Mouse (Mus musculus) testis, postnatal 10 days (tissue): ENCODE measurements around the gene Ptprm.

ENCODE experiments used
- DNase-seq: peaks from one replicate; pipeline ENCODE4 v3.0.0; 2021; ENCODE audit warnings: low spot score

Gene Ptprm

GRCm38 (mm10) chr17:66712456-66713205 lies 641.6 kb downstream of the Ptprm start:
- DNase-seq = no peak

DNA sequence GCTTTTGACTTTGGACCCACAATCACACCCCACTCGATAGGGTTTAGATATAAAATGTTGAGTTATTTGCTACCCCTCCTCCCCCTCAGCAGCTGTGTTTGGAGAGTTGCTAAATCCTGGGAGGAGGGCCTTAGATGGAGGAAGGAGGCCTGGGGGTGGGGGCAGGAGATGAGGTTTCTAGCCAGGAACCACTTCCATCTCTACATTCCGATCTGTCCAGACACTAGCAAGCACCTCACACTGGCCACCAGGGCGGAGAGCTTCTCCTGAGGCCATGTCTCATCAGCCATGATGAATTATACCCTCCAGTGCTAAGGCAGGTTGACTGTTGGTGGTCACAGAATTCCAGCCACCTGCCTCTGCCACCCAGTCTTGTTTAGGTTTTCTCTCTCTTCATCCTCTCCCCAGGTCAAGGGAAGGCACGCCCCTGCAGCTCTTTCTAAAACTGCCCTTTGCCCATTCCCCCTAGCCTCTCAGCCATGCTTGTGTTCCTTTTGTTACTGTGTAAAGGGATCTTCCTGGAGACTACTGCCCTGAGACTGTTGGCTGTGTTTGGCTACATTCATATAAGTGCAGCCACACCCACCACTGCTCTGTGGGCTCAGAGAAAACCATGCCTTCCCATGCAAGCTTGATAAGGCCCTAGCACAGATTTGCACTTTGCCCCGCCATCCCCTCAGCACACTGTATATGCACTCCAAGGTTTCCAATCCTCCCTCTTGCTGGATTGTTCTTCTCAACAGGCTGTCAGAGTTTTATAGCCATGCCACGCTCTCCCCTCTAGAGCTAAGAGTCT lies 642.8 kb downstream of the Ptprm start:
- no peak for DNase-seq

GRCm38 (mm10) chr17:66710568-66710967 lies 643.7 kb downstream of the Ptprm start:
- no peak for DNase-seq

DNA sequence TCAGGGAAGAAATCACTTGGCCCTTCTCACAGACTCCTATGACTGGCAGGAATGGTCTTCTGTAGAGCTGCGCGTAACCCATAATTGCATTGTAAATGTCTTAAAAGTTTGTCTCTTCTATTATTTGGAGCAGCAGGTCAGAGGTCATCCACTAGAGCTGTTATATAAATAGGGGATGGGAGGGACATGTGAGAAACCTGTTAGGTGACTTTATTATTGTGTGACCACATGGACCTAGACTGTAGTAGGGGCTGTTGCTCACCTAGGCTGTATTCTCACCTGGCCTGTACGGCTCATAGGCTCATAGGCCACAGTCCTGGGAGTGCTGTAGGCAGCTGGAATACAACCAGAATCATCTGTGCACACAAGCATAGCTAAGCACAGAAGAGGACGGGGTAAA lies 645.5 kb downstream of the Ptprm start:
- no peak for DNase-seq

DNA sequence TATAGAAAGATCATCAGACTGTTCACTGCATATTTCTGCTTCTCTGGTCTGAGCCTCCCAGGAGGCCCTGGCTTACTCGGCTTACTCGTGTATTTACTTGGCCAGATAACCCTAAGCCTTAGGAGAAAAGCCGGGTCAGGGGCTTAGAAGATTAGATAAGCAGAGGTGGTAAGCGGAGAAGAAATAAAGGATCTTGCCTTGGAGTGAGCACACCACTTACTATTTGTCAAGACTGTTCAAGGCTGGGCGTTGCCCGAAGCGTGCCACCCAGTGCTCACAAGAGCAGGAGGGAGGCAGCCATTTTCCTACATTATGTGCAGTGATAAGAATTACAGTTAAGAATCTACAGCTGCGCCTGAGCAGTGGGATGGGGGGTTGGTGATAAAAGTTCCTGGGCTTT lies 646.6 kb downstream of the Ptprm start:
- DNase-seq = no peak

DNA sequence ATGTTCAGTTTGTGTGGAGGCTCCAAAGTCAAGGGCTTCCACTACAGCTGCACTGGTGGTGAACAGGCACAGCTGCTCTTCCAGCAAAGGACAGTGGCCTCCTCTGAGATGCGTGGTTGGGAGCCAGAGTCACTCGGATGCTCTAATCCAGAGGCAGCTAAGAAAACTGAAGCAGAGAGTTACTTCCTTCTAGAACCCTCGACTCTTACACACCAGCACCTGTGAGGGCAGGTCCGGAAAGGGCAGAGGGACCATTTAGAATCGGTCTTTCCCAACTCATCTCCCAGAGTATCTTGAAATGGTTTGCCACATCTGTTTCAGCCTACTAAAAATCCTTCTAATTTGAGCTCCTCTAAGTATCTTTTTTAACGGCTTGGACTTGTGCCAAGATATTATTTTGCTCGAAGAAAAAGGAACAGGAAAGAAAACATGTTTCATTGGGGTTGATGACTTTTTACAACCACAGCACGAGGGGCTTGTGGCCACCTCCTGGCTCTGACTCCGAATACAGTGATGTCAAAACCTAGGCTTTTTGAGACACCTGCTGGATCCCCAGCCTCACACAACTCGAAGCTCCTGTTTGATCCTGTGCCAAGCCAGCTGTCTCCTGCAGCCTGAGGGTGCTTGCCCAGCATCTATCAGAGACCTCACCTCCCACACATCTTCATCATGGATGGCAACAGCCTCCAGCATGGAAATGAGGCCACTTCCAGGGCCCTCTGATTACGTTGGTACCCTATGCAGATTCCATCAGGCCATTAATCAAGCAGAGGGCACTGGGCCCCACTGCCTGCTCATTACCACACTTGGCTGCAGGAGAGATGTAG lies 652.7 kb downstream of the Ptprm start:
- no peak for DNase-seq

GRCm38 (mm10) chr17:66699896-66700295 lies 654.4 kb downstream of the Ptprm start:
- DNase-seq = no peak

- DNase-seq = no peak
These were observed 656.6 kb downstream of the Ptprm start for GRCm38 (mm10) chr17:66697650-66698049.

GRCm38 (mm10) chr17:66696531-66697172 lies 657.6 kb downstream of the Ptprm start:
- DNase-seq = no peak

- no peak for DNase-seq
These were observed 659.9 kb downstream of the Ptprm start for GRCm38 (mm10) chr17:66694326-66694725.

- DNase-seq = no peak
These were observed 660.5 kb downstream of the Ptprm start for GRCm38 (mm10) chr17:66693676-66694304.

- no peak for DNase-seq
These were observed 661.1 kb downstream of the Ptprm start for GRCm38 (mm10) chr17:66692941-66693675.

DNA sequence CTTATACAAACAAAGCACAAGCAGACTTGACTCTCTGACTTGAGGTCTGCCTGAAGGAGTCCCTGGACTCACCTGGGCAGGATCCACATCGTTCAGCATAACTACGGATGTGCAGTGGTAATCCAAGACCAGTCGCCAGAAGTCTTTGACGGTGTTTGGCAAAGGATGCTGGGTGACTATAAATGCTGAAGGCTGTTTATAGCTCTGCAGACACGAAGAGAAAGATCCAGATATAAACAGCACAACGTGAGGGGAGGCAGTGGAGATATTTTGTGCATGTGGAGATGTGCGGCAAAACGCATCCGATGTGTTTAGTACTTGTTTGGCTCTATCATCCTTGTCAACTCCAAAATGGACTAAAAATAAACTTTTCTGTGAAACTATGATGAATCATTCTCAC lies 666.1 kb downstream of the Ptprm start:
- DNase-seq = no peak

DNA sequence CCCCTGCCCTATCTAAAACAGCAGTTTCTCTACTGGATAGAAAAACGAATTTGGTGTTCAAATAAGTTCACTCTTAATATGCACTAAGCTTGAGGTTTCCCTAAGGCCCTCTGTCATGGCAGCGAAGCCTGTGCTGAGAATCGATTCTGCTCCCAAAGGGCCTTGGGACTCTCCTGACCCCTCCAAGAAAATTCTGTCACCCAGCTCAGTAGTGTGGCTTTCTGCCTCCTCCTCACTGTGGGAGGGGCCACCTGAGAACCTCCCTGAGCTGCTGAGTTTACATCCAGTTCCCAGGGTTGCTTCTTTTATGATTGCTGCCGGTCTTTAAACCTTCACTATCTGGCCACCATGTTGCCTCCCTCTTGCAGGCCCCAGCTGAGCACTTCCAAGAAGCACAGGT lies 666.7 kb downstream of the Ptprm start:
- no peak for DNase-seq

GRCm38 (mm10) chr17:66686701-66687489 lies 667.4 kb downstream of the Ptprm start:
- no peak for DNase-seq

DNA sequence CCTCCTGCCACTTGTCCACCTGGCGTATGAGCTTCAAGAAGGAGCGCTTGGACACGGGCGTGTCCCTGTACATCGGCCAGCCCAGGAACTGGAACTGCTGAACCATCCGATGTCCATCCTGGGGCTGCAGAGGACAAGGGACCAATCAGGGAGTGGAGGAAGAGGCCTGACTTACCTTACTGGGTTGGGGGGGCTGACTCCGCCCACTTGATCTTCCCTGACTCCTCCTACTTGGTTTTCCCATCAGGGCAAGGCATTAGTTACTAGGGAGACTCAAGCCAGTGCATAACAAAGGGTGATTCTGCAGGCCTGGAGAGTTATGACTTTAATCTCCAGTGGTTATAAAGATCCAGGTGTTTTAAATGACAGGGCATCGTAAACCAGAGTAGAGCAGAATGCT lies 670.8 kb downstream of the Ptprm start:
- no peak for DNase-seq

DNA sequence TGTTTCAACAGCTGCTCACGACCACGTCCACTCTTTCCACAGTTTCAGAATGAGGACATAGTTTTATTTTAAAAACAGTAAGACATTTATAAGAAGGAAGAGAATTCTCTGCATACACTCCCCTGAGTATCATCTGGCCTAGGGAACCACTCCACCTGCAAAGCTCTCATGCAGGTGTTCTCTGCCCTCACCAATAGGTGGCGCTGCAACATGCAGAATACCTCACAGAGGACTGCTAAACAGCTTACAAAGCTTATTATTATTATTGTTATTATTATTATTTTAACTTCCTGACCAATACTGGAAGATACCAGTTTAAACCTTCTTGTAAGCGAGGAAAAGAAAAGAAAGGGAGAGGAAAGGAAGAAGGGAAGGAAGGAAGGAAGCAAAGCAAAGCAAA lies 673.6 kb downstream of the Ptprm start:
- DNase-seq = peak; percentile 80

DNA sequence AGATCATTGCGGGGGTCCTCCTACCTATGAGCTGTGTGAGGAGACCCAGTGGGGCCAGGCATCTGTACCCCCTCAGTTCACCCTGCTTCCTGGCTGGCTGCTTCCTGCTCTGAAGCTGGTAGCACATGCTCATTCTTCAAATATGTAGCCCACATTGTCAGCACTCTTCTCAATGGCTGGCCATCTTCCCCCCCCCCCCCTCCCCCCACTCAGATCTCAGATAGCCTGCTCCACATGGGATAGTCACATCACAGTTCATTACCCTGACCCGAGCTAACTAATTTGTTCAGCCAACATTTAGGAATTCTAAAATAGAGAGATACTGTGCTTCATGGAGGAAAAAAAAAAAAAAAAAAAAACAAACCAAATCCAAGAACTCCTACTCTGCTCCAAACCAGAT lies 679.6 kb downstream of the Ptprm start:
- DNase-seq = peak; percentile 22

- no peak for DNase-seq
These were observed 682.5 kb downstream of the Ptprm start for GRCm38 (mm10) chr17:66671715-66672230.

GRCm38 (mm10) chr17:66671287-66671686 lies 683.0 kb downstream of the Ptprm start:
- no peak for DNase-seq
